9 mouse cellular contexts compared by ENCODE assay signal in the genomic region with DNA sequence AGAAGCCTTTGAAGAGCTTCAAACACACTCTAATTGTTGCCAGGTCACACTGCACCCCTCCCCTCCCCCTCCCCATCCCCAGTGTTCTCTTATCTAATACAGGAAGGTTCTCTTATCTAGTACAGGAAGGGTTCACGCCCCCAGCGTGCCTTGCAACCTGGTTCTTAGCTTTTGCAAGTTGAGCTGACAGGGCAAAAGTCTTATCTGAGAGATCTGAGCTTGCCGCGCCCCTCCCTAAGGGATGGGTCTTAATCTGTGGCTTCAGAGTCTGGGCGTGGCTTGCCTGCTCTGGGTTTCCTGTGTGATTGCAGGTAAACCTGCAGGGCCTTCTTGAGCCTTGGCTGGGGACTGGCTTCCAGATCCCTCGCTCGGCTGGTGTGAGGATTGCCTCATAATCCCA. TPM values are rescaled to one million over a fixed set of nuclear protein-coding genes. Genes with fewer than 3 reads are reported as not detected.
A peak's percentile ranks its signal among the peaks of the same experiment; 100 is the strongest.
DNase-seq lines count a peak whose midpoint lies in the region; ATAC-seq and TF ChIP-seq lines count a peak whose summit lies in the region.
"Had no signal": no experiment of that assay in that cellular context is flagged by ENCODE, and none has a peak within 500 bp of the region (broad histone marks: within the 10 kb centered on the region; RNA-seq: fewer than 3 reads in every experiment).

No protein-coding gene starts in this region.

- peak overlapping the region; percentile 28; the same call in 1 of the 2 replicates for H3K4me3 ChIP-seq in heart, embryonic 11.5 days (ENCODE audit: low read depth, low read length)
- H3K4me3 ChIP-seq in limb, embryonic 15.5 days = no peak overlapping the region
- no peak overlapping the region for H3K4me3 ChIP-seq in spleen, adult 2 months (ENCODE audit: extremely low read depth, insufficient read depth, insufficient read length)
- H3K4me3 ChIP-seq in forebrain, embryonic 10.5 days = no peak overlapping the region; the same call in 1 of the 2 replicates

- peaks cover 20% of the 10 kb centered on the region for H3K27me3 ChIP-seq in heart, embryonic 11.5 days (ENCODE audit: control insufficient read depth, insufficient read depth, low read length)
- no peaks in the 10 kb centered on the region for H3K27me3 ChIP-seq in limb, embryonic 15.5 days
- no peaks in the 10 kb centered on the region; the same call in 1 of the 2 replicates for H3K27me3 ChIP-seq in spleen, adult 2 months (ENCODE audit: control insufficient read depth, insufficient read depth, low read length)
- H3K27me3 ChIP-seq in forebrain, embryonic 10.5 days (ENCODE audit: poor library complexity, severe bottlenecking) = peaks cover 65% of the 10 kb centered on the region

- intact Hi-C loops in heart, postnatal 25 days (cut with DNase I) = no loop called here

- no peak overlapping the region for H3K27ac ChIP-seq in heart, embryonic 11.5 days (ENCODE audit: low read depth, low read length)
- peak overlapping the region; percentile 27; the same call in 1 of the 2 replicates for H3K27ac ChIP-seq in limb, embryonic 15.5 days
- 0 out of 2 replicates have a peak overlapping the region, but pooled peaks have one; percentile 33 for H3K27ac ChIP-seq in spleen, adult 2 months (ENCODE audit: insufficient read depth, low read length)
- no peak overlapping the region for H3K27ac ChIP-seq in forebrain, embryonic 10.5 days

- TF ChIP-seq CTCF in spleen, adult 2 months (IDR thresholded peaks at IDR 0.05; ENCODE audit: extremely low read depth, insufficient read depth, insufficient read length, insufficient replicate concordance) = no peak

- H3K9ac ChIP-seq in heart, embryonic 11.5 days (ENCODE audit: low read depth, low read length) = no peak overlapping the region
- H3K9ac ChIP-seq in limb, embryonic 15.5 days = no peak overlapping the region

- H3K9me3 ChIP-seq in heart, embryonic 11.5 days (replicated peaks; ENCODE audit: control insufficient read depth, low read length) = no peaks in the 10 kb centered on the region
- no peaks in the 10 kb centered on the region for H3K9me3 ChIP-seq in limb, embryonic 15.5 days
- H3K9me3 ChIP-seq in forebrain, embryonic 10.5 days = peaks cover 8% of the 10 kb centered on the region; the same call in 1 of the 2 replicates

- DNase-seq in heart, postnatal 25 days (ENCODE audit: low spot score) = no peak
- DNase-seq in ES-CJ7 (ENCODE audit: low read depth, low spot score) = peak; percentile 87
- DNase-seq in spleen, adult 2 months (ENCODE audit: low read depth in 1 of 2, low spot score in 2 of 2) = peak; percentile 54 to 56
- no peak for DNase-seq in forebrain, embryonic 10.5 days (ENCODE audit: extremely low spot score, low spot score)
- no peak for DNase-seq in left cerebral cortex, adult 8-10 months (ENCODE audit: low spot score in 2 of 2)

- peak overlapping the region; percentile 53 for H3K4me2 ChIP-seq in heart, embryonic 11.5 days
- H3K4me2 ChIP-seq in limb, embryonic 15.5 days = no peak overlapping the region

- H3K36me3 ChIP-seq in heart, embryonic 11.5 days (ENCODE audit: control insufficient read depth, insufficient read depth, low read length) = no peaks in the 10 kb centered on the region
- H3K36me3 ChIP-seq in limb, embryonic 15.5 days = no peaks in the 10 kb centered on the region
- H3K36me3 ChIP-seq in spleen, adult 2 months (ENCODE audit: control insufficient read depth, insufficient read depth, low read length) = no peaks in the 10 kb centered on the region
- H3K36me3 ChIP-seq in forebrain, embryonic 10.5 days (replicated peaks) = no peaks in the 10 kb centered on the region

- WGBS in heart, embryonic 11.5 days (ENCODE audit: insufficient replicate concordance) = 11% methylated on average over 7 of the region's 7 CpGs
- WGBS in limb, embryonic 15.5 days = 44% methylated on average over 7 of the region's 7 CpGs
- 20% methylated on average over 7 of the region's 7 CpGs for WGBS in spleen, adult 2 months
- WGBS in forebrain, embryonic 10.5 days = 20% methylated on average over 7 of the region's 7 CpGs

- no peak for TF ChIP-seq POLR2A in spleen, adult 2 months (IDR thresholded peaks at IDR 0.05; ENCODE audit: low read depth, low read length)

- peaks cover 12% of the 10 kb centered on the region for H3K4me1 ChIP-seq in heart, embryonic 11.5 days (ENCODE audit: control insufficient read depth, insufficient read depth, low read length)
- peaks cover 23% of the 10 kb centered on the region for H3K4me1 ChIP-seq in limb, embryonic 15.5 days
- H3K4me1 ChIP-seq in spleen, adult 2 months (ENCODE audit: control insufficient read depth, insufficient read depth, insufficient read length) = peaks cover 4% of the 10 kb centered on the region; the same call in 1 of the 2 replicates
- peaks cover 37% of the 10 kb centered on the region for H3K4me1 ChIP-seq in forebrain, embryonic 10.5 days

- ATAC-seq in heart, embryonic 11.5 days (replicated peaks; ENCODE audit: insufficient number of reproducible peaks, low FRiP score, low TSS enrichment) = no peak
- no peak for ATAC-seq in limb, embryonic 15.5 days (ENCODE audit: insufficient number of reproducible peaks, low FRiP score, low TSS enrichment, low read depth)
- no peak for ATAC-seq in frontal cortex, adult (ENCODE audit: low TSS enrichment)

RNA-seq across cellular contexts. Expression of a gene that starts 9.2 kb away (rescaled TPM):
- 2.9 and 3.0 TPM in 2 replicates for polyA plus RNA-seq in heart, embryonic 11.5 days (2014; fragmentation: Nextera tagmentation; extraction: Ambion mirVana)
- total RNA-seq in heart, postnatal 25 days (2021) = 1 to 10 TPM; 5.2 to 6.0 TPM
- 15.8 and 20.3 TPM in 2 replicates for polyA plus RNA-seq in limb, embryonic 15.5 days (2015; fragmentation: Nextera tagmentation; extraction: Ambion mirVana)
- 4.9 TPM in 2 replicates for polyA plus RNA-seq in spleen, adult 2 months (2012; rRNA removed)
- polyA plus RNA-seq in forebrain, embryonic 10.5 days (2016; fragmentation: Nextera tagmentation; extraction: Ambion mirVana) = 12.8 and 14.3 TPM in 2 replicates
- total RNA-seq in left cerebral cortex, adult 8-10 months (2022) = 10 to 100 TPM; 36.3 to 40.8 (median 38.0) TPM
- total RNA-seq: MEL had no signal

Comparison
In these comparisons a context has a peak if more than half of its experiments do, and no peak if none do; other contexts are left out.
1. H3K27ac ChIP-seq: peak in limb, embryonic 15.5 days (single experiment) and spleen, adult 2 months (single experiment); none in heart, embryonic 11.5 days (single experiment) and forebrain, embryonic 10.5 days (single experiment).
2. DNase-seq: peak in ES-CJ7 (single experiment) and spleen, adult 2 months (2 of 2); none in heart, postnatal 25 days (single experiment), forebrain, embryonic 10.5 days (single experiment) and left cerebral cortex, adult 8-10 months (0 of 2).